ENCODE assay signal across 27 mouse cellular contexts in the genomic region with DNA sequence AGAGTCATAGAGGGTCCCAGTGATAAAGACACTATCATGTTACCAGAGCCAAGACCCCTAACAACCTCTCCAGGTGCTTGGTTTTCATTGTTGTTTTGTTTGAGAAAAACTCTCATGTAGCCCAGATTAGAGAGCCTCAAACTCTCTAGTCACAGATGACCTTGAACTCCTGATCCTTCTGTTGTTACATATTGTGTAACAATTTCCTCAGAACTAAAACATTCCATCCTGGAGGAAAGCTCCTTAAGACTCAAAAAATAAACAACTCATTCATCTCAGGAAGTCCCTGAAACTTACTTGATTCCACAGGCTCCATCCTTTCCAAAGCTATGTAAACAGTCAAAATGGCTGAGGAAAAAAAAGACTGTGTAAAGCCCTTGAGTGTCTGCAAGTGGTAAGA. TPM values are rescaled to one million over a fixed set of nuclear protein-coding genes. Genes with fewer than 3 reads are reported as not detected.
DNase-seq lines count a peak whose midpoint lies in the region; ATAC-seq and TF ChIP-seq lines count a peak whose summit lies in the region.
"Had no signal": no experiment of that assay in that cellular context is flagged by ENCODE, and none has a peak within 500 bp of the region (broad histone marks: within the 10 kb centered on the region; RNA-seq: fewer than 3 reads in every experiment).

No protein-coding gene starts in this region.

- H3K36me3 ChIP-seq in embryonic facial prominence, embryonic 11.5 days (replicated peaks; ENCODE audit: control insufficient read depth, insufficient read depth, low read depth, low read length): no peaks in the 10 kb centered on the region
- no peaks in the 10 kb centered on the region for H3K36me3 ChIP-seq in embryonic facial prominence, embryonic 10.5 days (replicated peaks)
- H3K36me3 ChIP-seq in kidney, postnatal 0 days (ENCODE audit: insufficient read depth, low read length): no peaks in the 10 kb centered on the region
- H3K36me3 ChIP-seq: forebrain, embryonic 10.5 days; G1E; heart, embryonic 10.5 days; heart, embryonic 13.5 days; hindbrain, embryonic 12.5 days; hindbrain, embryonic 15.5 days had no signal

- H3K9me3 ChIP-seq in embryonic facial prominence, embryonic 11.5 days (replicated peaks; ENCODE audit: control insufficient read depth, low read length): no peaks in the 10 kb centered on the region
- 0 out of 2 replicates have a peak, but pooled peaks cover 4% of the 10 kb centered on the region for H3K9me3 ChIP-seq in embryonic facial prominence, embryonic 10.5 days
- H3K9me3 ChIP-seq in kidney, postnatal 0 days (replicated peaks; ENCODE audit: low read length): no peaks in the 10 kb centered on the region
- H3K9me3 ChIP-seq: forebrain, embryonic 13.5 days; heart, embryonic 10.5 days; hindbrain, embryonic 12.5 days; hindbrain, embryonic 15.5 days had no signal

- no peaks in the 10 kb centered on the region for H3K27me3 ChIP-seq in embryonic facial prominence, embryonic 11.5 days (ENCODE audit: control insufficient read depth, insufficient read depth, low read length)
- H3K27me3 ChIP-seq in embryonic facial prominence, embryonic 10.5 days (replicated peaks; ENCODE audit: low read depth, poor library complexity, severe bottlenecking): no peaks in the 10 kb centered on the region
- H3K27me3 ChIP-seq in kidney, postnatal 0 days (ENCODE audit: insufficient read depth, low read length): no peaks in the 10 kb centered on the region
- H3K27me3 ChIP-seq: forebrain, embryonic 13.5 days; heart, embryonic 13.5 days; hindbrain, embryonic 12.5 days; hindbrain, embryonic 15.5 days had no signal

- no peak for ATAC-seq in embryonic facial prominence, embryonic 11.5 days (replicated peaks; ENCODE audit: insufficient number of reproducible peaks, low FRiP score, low TSS enrichment, low read depth)
- ATAC-seq in kidney, postnatal 0 days (replicated peaks; ENCODE audit: low FRiP score, low read depth): no peak
- ATAC-seq: activated CD4-positive, CD25-positive, alpha-beta regulatory T cell, adult 4 months; forebrain, embryonic 13.5 days; forebrain, embryonic 16.5 days had no signal

- peak; percentile 56 for DNase-seq in embryonic facial prominence, embryonic 11.5 days (ENCODE audit: low spot score)
- no peak for DNase-seq in embryonic facial prominence, embryonic 10.5 days (ENCODE audit: low spot score)
- DNase-seq in kidney, postnatal 0 days (ENCODE audit: low spot score): no peak
- no peak for DNase-seq in kidney, postnatal 14 days
- DNase-seq in NIH3T3 (ENCODE audit: low read depth): peak; percentile 11
- DNase-seq in heart, postnatal 4 days: no peak
- DNase-seq: adrenal gland, adult 8-10 months; adrenal gland, postnatal 25 days; B cell, adult 2 months; cerebellum, adult 11-12 months; cerebellum, adult 8-10 months; cerebellum, postnatal 36 days; gastrocnemius, postnatal 10 days; gastrocnemius, postnatal 36 days; heart, adult 2 months; heart, postnatal 14 days had no signal

- no peak overlapping the region for H3K4me2 ChIP-seq in embryonic facial prominence, embryonic 11.5 days (ENCODE audit: low read depth, low read length)
- H3K4me2 ChIP-seq in kidney, postnatal 0 days (ENCODE audit: low read length): no peak overlapping the region
- H3K4me2 ChIP-seq: forebrain, embryonic 13.5 days; heart, embryonic 13.5 days; hindbrain, embryonic 12.5 days; hindbrain, embryonic 15.5 days had no signal

- H3K27ac ChIP-seq in embryonic facial prominence, embryonic 11.5 days (replicated peaks; ENCODE audit: low read depth, low read length): no peak overlapping the region
- H3K27ac ChIP-seq in embryonic facial prominence, embryonic 10.5 days (replicated peaks): no peak overlapping the region
- H3K27ac ChIP-seq in kidney, postnatal 0 days: 0 out of 2 replicates have a peak overlapping the region, but pooled peaks have one; percentile 43
- H3K27ac ChIP-seq: forebrain, embryonic 10.5 days; forebrain, embryonic 13.5 days; heart, adult 2 months; heart, embryonic 10.5 days; heart, embryonic 13.5 days; hindbrain, embryonic 12.5 days; hindbrain, embryonic 15.5 days had no signal

- TF ChIP-seq CTCF in kidney, postnatal 0 days (IDR thresholded peaks at IDR 0.05; ENCODE audit: low read depth): no peak

- H3K4me3 ChIP-seq in embryonic facial prominence, embryonic 11.5 days (ENCODE audit: low read depth, low read length): no peak overlapping the region
- H3K4me3 ChIP-seq in embryonic facial prominence, embryonic 10.5 days: no peak overlapping the region
- H3K4me3 ChIP-seq in kidney, postnatal 0 days (replicated peaks; ENCODE audit: low read depth, low read length): no peak overlapping the region
- H3K4me3 ChIP-seq: forebrain, embryonic 10.5 days; forebrain, embryonic 13.5 days; heart, adult 2 months; heart, embryonic 10.5 days; heart, embryonic 13.5 days; hindbrain, embryonic 12.5 days; hindbrain, embryonic 15.5 days had no signal

- H3K9ac ChIP-seq in embryonic facial prominence, embryonic 11.5 days (replicated peaks; ENCODE audit: low read length): no peak overlapping the region
- H3K9ac ChIP-seq in kidney, postnatal 0 days (ENCODE audit: low read depth, low read length): no peak overlapping the region
- H3K9ac ChIP-seq: forebrain, embryonic 13.5 days; heart, embryonic 13.5 days; hindbrain, embryonic 12.5 days; hindbrain, embryonic 15.5 days had no signal

- no peaks in the 10 kb centered on the region for H3K4me1 ChIP-seq in embryonic facial prominence, embryonic 11.5 days (ENCODE audit: control insufficient read depth, insufficient read depth, low read length)
- H3K4me1 ChIP-seq in embryonic facial prominence, embryonic 10.5 days: 0 out of 2 replicates have a peak, but pooled peaks cover 4% of the 10 kb centered on the region
- no peaks in the 10 kb centered on the region for H3K4me1 ChIP-seq in kidney, postnatal 0 days (replicated peaks; ENCODE audit: insufficient read depth, low read length)
- H3K4me1 ChIP-seq: forebrain, embryonic 10.5 days; forebrain, embryonic 13.5 days; heart, embryonic 10.5 days; hindbrain, embryonic 15.5 days had no signal

RNA-seq across cellular contexts. Expression of a gene that starts 49.0 kb away (rescaled TPM):
- 15.0 and 16.4 TPM in 2 replicates for polyA plus RNA-seq in embryonic facial prominence, embryonic 11.5 days (2014; fragmentation: Nextera tagmentation; extraction: Ambion mirVana)
- 13.4 and 15.4 TPM in 2 replicates for polyA plus RNA-seq in embryonic facial prominence, embryonic 10.5 days (2016; fragmentation: Nextera tagmentation; extraction: Ambion mirVana)
- 55.3 and 56.4 TPM in 2 replicates for polyA plus RNA-seq in kidney, postnatal 0 days (2015; fragmentation: Nextera tagmentation; extraction: Ambion mirVana)
- 1 to 10 TPM; 1.1 to 2.0 TPM for total RNA-seq in heart, postnatal 4 days (2021)
- total RNA-seq: CH12.LX; granulocyte monocyte progenitor cell, adult 5-6 weeks had no signal
- polyA plus RNA-seq: G1E had no signal

Comparison
In these comparisons a context has a peak if more than half of its experiments do, and no peak if none do; other contexts are left out.
1. DNase-seq: peak in embryonic facial prominence, embryonic 11.5 days (single experiment) and NIH3T3 (single experiment); none in embryonic facial prominence, embryonic 10.5 days (single experiment), kidney, postnatal 0 days (single experiment), kidney, postnatal 14 days (single experiment) and heart, postnatal 4 days (single experiment).